Comparison of ENCODE assay signal across 7 mouse cellular contexts in the genomic region with DNA sequence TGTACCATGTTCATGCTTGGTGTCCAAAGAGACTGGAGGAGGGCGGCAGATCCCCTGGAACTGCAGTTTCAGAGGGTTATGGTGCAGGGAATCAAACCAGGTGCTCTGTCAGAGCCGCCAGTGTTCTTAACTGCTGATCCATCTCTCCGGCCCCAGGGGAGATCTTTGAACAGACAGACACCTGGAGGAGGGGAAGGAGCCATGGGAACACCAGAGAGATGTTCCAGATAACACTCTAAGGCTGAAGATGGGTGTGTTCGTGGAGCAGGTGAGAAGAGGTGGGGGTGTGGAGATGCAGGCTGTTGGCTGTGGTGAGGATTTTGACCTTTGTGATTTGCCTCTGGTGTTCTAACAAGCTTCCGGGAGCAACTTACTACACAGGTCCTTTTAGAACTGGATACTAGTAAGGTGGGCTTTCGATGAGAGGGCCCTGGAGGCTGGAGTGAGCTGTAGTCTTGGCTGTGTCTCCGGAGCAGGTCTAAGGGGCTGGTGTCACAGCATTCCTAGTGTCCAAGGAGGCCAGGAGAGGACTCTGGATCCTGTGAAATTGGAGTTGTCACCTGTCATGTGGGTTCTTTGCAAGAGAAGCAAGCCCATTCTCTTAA. TPM values are rescaled to one million over a fixed set of nuclear protein-coding genes. Genes with fewer than 3 reads are reported as not detected.
DNase-seq lines count a peak whose midpoint lies in the region; ATAC-seq and TF ChIP-seq lines count a peak whose summit lies in the region.

No protein-coding gene starts in this region.

- 78% methylated on average over 7 of the region's 7 CpGs for WGBS in embryonic facial prominence, embryonic 10.5 days
- WGBS in forebrain, embryonic 13.5 days: 81% methylated on average over 7 of the region's 7 CpGs
- WGBS in midbrain, embryonic 15.5 days: 86% methylated on average over 7 of the region's 7 CpGs

- H3K36me3 ChIP-seq in embryonic facial prominence, embryonic 10.5 days (replicated peaks): peaks cover 28% of the 10 kb centered on the region
- H3K36me3 ChIP-seq in forebrain, embryonic 13.5 days (ENCODE audit: poor library complexity, severe bottlenecking): peaks cover 8% of the 10 kb centered on the region
- no peaks in the 10 kb centered on the region for H3K36me3 ChIP-seq in midbrain, embryonic 15.5 days (replicated peaks)

- H3K9ac ChIP-seq in forebrain, embryonic 13.5 days: 0 out of 2 replicates have a peak overlapping the region, but pooled peaks have one; percentile 2
- H3K9ac ChIP-seq in midbrain, embryonic 15.5 days: no peak overlapping the region; the same call in 1 of the 2 replicates

- peaks cover 10% of the 10 kb centered on the region for H3K27me3 ChIP-seq in embryonic facial prominence, embryonic 10.5 days (replicated peaks; ENCODE audit: low read depth, poor library complexity, severe bottlenecking)
- H3K27me3 ChIP-seq in forebrain, embryonic 13.5 days: no peaks in the 10 kb centered on the region
- no peaks in the 10 kb centered on the region for H3K27me3 ChIP-seq in midbrain, embryonic 15.5 days (replicated peaks)

- H3K9me3 ChIP-seq in embryonic facial prominence, embryonic 10.5 days: no peaks in the 10 kb centered on the region
- H3K9me3 ChIP-seq in forebrain, embryonic 13.5 days (replicated peaks): no peaks in the 10 kb centered on the region
- H3K9me3 ChIP-seq in midbrain, embryonic 15.5 days: no peaks in the 10 kb centered on the region

- ATAC-seq in forebrain, embryonic 13.5 days: no peak
- ATAC-seq in midbrain, embryonic 15.5 days (replicated peaks): no peak

- intact Hi-C loops in left cerebral cortex, adult 2 months (cut with DNase I): loop anchor here (1.0 to 2.0 kb wide), 2 partner anchors 12 to 23 kb away; partner anchors contain the start of gene Rps16
- intact Hi-C loops in left cerebral cortex, postnatal 10 days (cut with DNase I): loop anchor here (1.0 to 10.0 kb wide), 2 partner anchors 12 to 231 kb away; no protein-coding TSS in a partner anchor

- peaks cover 77% of the 10 kb centered on the region for H3K4me1 ChIP-seq in embryonic facial prominence, embryonic 10.5 days
- peaks cover 62% of the 10 kb centered on the region for H3K4me1 ChIP-seq in forebrain, embryonic 13.5 days
- peaks cover 53% of the 10 kb centered on the region for H3K4me1 ChIP-seq in midbrain, embryonic 15.5 days

- 0 out of 2 replicates have a peak overlapping the region, but pooled peaks have one; percentile 24 for H3K27ac ChIP-seq in left cerebral cortex, adult 2 months
- peak overlapping the region; percentile 96; the same call in 1 of the 2 replicates for H3K27ac ChIP-seq in embryonic facial prominence, embryonic 10.5 days (replicated peaks)
- peak overlapping the region; percentile 19; the same call in 1 of the 2 replicates for H3K27ac ChIP-seq in forebrain, embryonic 13.5 days
- peak overlapping the region; percentile 4; the same call in 1 of the 2 replicates for H3K27ac ChIP-seq in midbrain, embryonic 15.5 days

- H3K4me2 ChIP-seq in forebrain, embryonic 13.5 days: 0 out of 2 replicates have a peak overlapping the region, but pooled peaks have one; percentile 7
- no peak overlapping the region for H3K4me2 ChIP-seq in midbrain, embryonic 15.5 days

- no peak overlapping the region for H3K4me3 ChIP-seq in left cerebral cortex, adult 2 months
- no peak overlapping the region; the same call in 1 of the 2 replicates for H3K4me3 ChIP-seq in embryonic facial prominence, embryonic 10.5 days
- H3K4me3 ChIP-seq in forebrain, embryonic 13.5 days: no peak overlapping the region
- H3K4me3 ChIP-seq in midbrain, embryonic 15.5 days: no peak overlapping the region

- TF ChIP-seq CTCF in left cerebral cortex, adult 2 months (IDR thresholded peaks at IDR 0.05): no peak

- DNase-seq in left cerebral cortex, adult 2 months (ENCODE audit: extremely low spot score in 1 of 2, low spot score in 2 of 2): no peak
- no peak for DNase-seq in left cerebral cortex, postnatal 10 days (ENCODE audit: extremely low spot score in 1 of 2, low spot score in 2 of 2)
- DNase-seq in embryonic facial prominence, embryonic 10.5 days (ENCODE audit: low spot score): no peak
- DNase-seq in cerebellum, adult 9-10 months: no peak
- DNase-seq in Muller cell, postnatal 12 days (ENCODE audit: inconsistent ontology term): no peak

RNA-seq across cellular contexts. Expression of gene Plekhg2, which starts 1.6 kb away (rescaled TPM):
- total RNA-seq in left cerebral cortex, adult 2 months (2021): 1 to 10 TPM; 7.1 to 7.7 TPM
- total RNA-seq in left cerebral cortex, postnatal 10 days (2021): 10 to 100 TPM; 10.0 to 12.3 TPM
- 93.4 and 101 TPM in 2 replicates for polyA plus RNA-seq in embryonic facial prominence, embryonic 10.5 days (2016; fragmentation: Nextera tagmentation; extraction: Ambion mirVana)
- 43.1 and 50.0 TPM in 2 replicates for polyA plus RNA-seq in forebrain, embryonic 13.5 days (2015; fragmentation: Nextera tagmentation; extraction: Ambion mirVana)
- polyA plus RNA-seq in midbrain, embryonic 15.5 days (2015; fragmentation: Nextera tagmentation; extraction: Ambion mirVana): 28.8 and 32.5 TPM in 2 replicates

RNA-seq across cellular contexts. Expression of gene Zfp36, which starts 6.1 kb away (rescaled TPM):
- 1 to 10 TPM; 2.3 to 2.8 TPM for total RNA-seq in left cerebral cortex, adult 2 months (2021)
- total RNA-seq in left cerebral cortex, postnatal 10 days (2021): 1 to 10 TPM; 1.8 to 2.4 TPM
- polyA plus RNA-seq in embryonic facial prominence, embryonic 10.5 days (2016; fragmentation: Nextera tagmentation; extraction: Ambion mirVana): 5.6 and 5.7 TPM in 2 replicates
- polyA plus RNA-seq in forebrain, embryonic 13.5 days (2015; fragmentation: Nextera tagmentation; extraction: Ambion mirVana): 4.5 and 4.8 TPM in 2 replicates
- polyA plus RNA-seq in midbrain, embryonic 15.5 days (2015; fragmentation: Nextera tagmentation; extraction: Ambion mirVana): 3.2 and 3.3 TPM in 2 replicates

RNA-seq across cellular contexts. Expression of gene Med29, which starts 18.5 kb away (rescaled TPM):
- 10 to 100 TPM; 18.1 to 18.8 TPM for total RNA-seq in left cerebral cortex, adult 2 months (2021)
- total RNA-seq in left cerebral cortex, postnatal 10 days (2021): 10 to 100 TPM; 18.5 to 19.3 TPM
- polyA plus RNA-seq in embryonic facial prominence, embryonic 10.5 days (2016; fragmentation: Nextera tagmentation; extraction: Ambion mirVana): 61.9 and 62.6 TPM in 2 replicates
- polyA plus RNA-seq in forebrain, embryonic 13.5 days (2015; fragmentation: Nextera tagmentation; extraction: Ambion mirVana): 49.3 and 51.5 TPM in 2 replicates
- polyA plus RNA-seq in midbrain, embryonic 15.5 days (2015; fragmentation: Nextera tagmentation; extraction: Ambion mirVana): 46.6 and 47.0 TPM in 2 replicates

RNA-seq across cellular contexts. Expression of gene Paf1, which starts 18.8 kb away (rescaled TPM):
- 10 to 100 TPM; 65.7 to 66.8 TPM for total RNA-seq in left cerebral cortex, adult 2 months (2021)
- 10 to 100 TPM; 65.3 to 66.1 TPM for total RNA-seq in left cerebral cortex, postnatal 10 days (2021)
- 88.3 and 89.0 TPM in 2 replicates for polyA plus RNA-seq in embryonic facial prominence, embryonic 10.5 days (2016; fragmentation: Nextera tagmentation; extraction: Ambion mirVana)
- polyA plus RNA-seq in forebrain, embryonic 13.5 days (2015; fragmentation: Nextera tagmentation; extraction: Ambion mirVana): 95.4 and 97.1 TPM in 2 replicates
- polyA plus RNA-seq in midbrain, embryonic 15.5 days (2015; fragmentation: Nextera tagmentation; extraction: Ambion mirVana): 92.5 and 110 TPM in 2 replicates

RNA-seq across cellular contexts. Expression of gene Rps16, which starts 23.5 kb away (rescaled TPM):
- 100 to 1,000 TPM; 440 to 450 TPM for total RNA-seq in left cerebral cortex, adult 2 months (2021)
- total RNA-seq in left cerebral cortex, postnatal 10 days (2021): 100 to 1,000 TPM; 642 to 668 TPM
- 1,023 and 1,043 TPM in 2 replicates for polyA plus RNA-seq in embryonic facial prominence, embryonic 10.5 days (2016; fragmentation: Nextera tagmentation; extraction: Ambion mirVana)
- polyA plus RNA-seq in forebrain, embryonic 13.5 days (2015; fragmentation: Nextera tagmentation; extraction: Ambion mirVana): 644 and 704 TPM in 2 replicates
- polyA plus RNA-seq in midbrain, embryonic 15.5 days (2015; fragmentation: Nextera tagmentation; extraction: Ambion mirVana): 430 and 438 TPM in 2 replicates

Comparison
In these comparisons a context has a peak if more than half of its experiments do, and no peak if none do; other contexts are left out.
1. H3K27ac ChIP-seq: peak in every context shown above with its lines; median percentile 96 in embryonic facial prominence, embryonic 10.5 days; 24 in left cerebral cortex, adult 2 months; 19 in forebrain, embryonic 13.5 days; 4 in midbrain, embryonic 15.5 days.